Mouse (Mus musculus) lung, postnatal 0 days (tissue): ENCODE measurements around the gene Pdp2.

Source experiments
- CTCF ChIP-seq: IDR thresholded peaks from 2 replicates; pipeline ENCODE4 v1.5.1; 2016; ENCODE audit warnings: antibody characterized with exemption, mild to moderate bottlenecking
- EP300 ChIP-seq: IDR thresholded peaks from 2 replicates; pipeline ENCODE4 v1.6.1; 2016; ENCODE audit warnings: antibody characterized with exemption, mild to moderate bottlenecking, control low read depth

DNA sequence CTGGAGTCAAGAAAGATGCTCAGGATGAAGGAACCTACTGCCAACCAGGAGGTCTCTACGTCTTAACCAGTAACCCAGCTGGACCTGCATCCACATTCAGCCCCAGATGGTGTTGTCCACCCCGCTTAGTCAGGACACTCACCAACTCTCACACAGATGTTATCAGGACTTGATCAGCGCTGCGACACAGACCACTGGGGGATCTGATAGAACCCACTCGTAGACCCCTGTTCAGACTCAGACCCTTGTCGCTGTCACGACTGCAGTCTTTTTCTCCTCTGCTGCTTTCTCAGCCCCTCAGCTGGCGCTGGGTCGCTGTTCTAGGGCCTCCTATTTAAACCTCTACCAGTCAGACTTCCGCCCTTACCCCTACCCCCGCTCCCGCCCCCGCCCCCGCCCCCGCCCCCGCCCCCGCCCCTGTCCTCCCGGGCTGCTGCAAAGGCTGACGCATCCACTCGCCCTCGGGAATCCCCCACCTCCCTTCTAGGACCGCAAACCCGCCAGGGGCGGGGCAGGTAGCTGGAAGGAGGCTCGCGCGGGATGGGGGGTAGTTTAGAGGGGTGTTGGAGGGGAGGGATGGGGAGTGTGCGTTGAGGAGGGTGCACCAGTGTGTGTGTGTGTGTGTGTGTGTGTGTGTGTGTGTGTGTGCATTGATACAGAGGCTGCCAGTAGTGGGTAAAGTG lies 39.9 kb downstream of the Pdp2 start, which contains the start of gene Rrad:
- TF ChIP-seq CTCF (no peak), EP300 (no peak)
